Mouse (Mus musculus): Measurements from ENCODE around the gene Zdhhc5. TPM values are rescaled to one million over a fixed set of nuclear protein-coding genes. Genes with fewer than 3 reads are reported as not detected.

The Zdhhc5 gene
- polyA plus RNA-seq, 1 experiment = 59.6 TPM

DNA sequence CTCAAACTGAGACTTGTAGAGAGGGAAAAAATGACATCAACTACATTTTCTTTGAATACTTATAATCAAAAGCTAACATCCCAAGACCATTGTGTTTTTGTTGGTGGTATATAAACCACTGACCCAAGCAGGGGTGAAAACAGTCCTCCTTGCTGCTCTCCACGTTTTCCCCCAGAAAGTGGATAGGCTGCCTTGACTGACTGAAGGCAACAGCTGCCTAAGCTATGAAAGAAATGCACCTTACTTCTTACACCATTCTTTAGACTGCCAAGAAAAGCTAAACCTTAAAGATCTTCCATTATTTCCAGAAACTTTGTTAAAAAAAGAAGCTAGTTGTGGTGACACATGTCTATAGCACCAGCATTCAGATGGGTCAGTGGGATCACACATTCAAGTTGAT lies 68.8 kb downstream of the Zdhhc5 start:
- Histone ChIP-seq H3K36me3 (ENCODE audit: control insufficient read depth, insufficient read depth, low read length) (no peaks in the 10 kb centered on the region), H3K4me1 (ENCODE audit: control insufficient read depth, insufficient read depth, low read length) (peaks cover 27% of the 10 kb centered on the region), H3K4me3 (ENCODE audit: insufficient read depth, low read depth, low read length) (no peak overlapping the region), H3K27ac (ENCODE audit: insufficient read depth, low read depth, low read length) (no peak overlapping the region; the same call in 1 of the 2 replicates), H3K27me3 (replicated peaks; ENCODE audit: control insufficient read depth, insufficient read depth, low read length) (no peaks in the 10 kb centered on the region)
- no peak for DNase-seq
- WGBS = 15% methylated on average over 1 of the region's 1 CpGs
- TF ChIP-seq CTCF (conservative IDR thresholded peaks at IDR 0.05; ENCODE audit: insufficient read depth, insufficient read length, low read depth, low read length) (no peak), POLR2A (IDR thresholded peaks at IDR 0.05; ENCODE audit: low read depth, low read length) (no peak)

GRCm38 (mm10) chr2:84640833-84641232 lies 74.1 kb downstream of the Zdhhc5 start:
- Histone ChIP-seq H3K27ac (ENCODE audit: insufficient read depth, low read depth, low read length) (no peak overlapping the region), H3K27me3 (replicated peaks; ENCODE audit: control insufficient read depth, insufficient read depth, low read length) (no peaks in the 10 kb centered on the region), H3K36me3 (ENCODE audit: control insufficient read depth, insufficient read depth, low read length) (no peaks in the 10 kb centered on the region), H3K4me1 (ENCODE audit: control insufficient read depth, insufficient read depth, low read length) (peaks cover 44% of the 10 kb centered on the region), H3K4me3 (ENCODE audit: insufficient read depth, low read depth, low read length) (no peak overlapping the region)
- TF ChIP-seq CTCF (conservative IDR thresholded peaks at IDR 0.05; ENCODE audit: insufficient read depth, insufficient read length, low read depth, low read length) (no peak), POLR2A (IDR thresholded peaks at IDR 0.05; ENCODE audit: low read depth, low read length) (no peak)
- no peak for DNase-seq

- H3K4me1 ChIP-seq (ENCODE audit: control insufficient read depth, insufficient read depth, low read length) = peaks cover 56% of the 10 kb centered on the region
- peak; percentile 64 for DNase-seq
- 13% methylated on average over 5 of the region's 5 CpGs for WGBS
- TF ChIP-seq CTCF (conservative IDR thresholded peaks at IDR 0.05; ENCODE audit: insufficient read depth, insufficient read length, low read depth, low read length) (no peak), POLR2A (IDR thresholded peaks at IDR 0.05; ENCODE audit: low read depth, low read length) (no peak)
- H3K36me3 ChIP-seq (ENCODE audit: control insufficient read depth, insufficient read depth, low read length) = no peaks in the 10 kb centered on the region
- no peak overlapping the region for H3K4me3 ChIP-seq (ENCODE audit: insufficient read depth, low read depth, low read length)
- H3K27ac ChIP-seq (ENCODE audit: insufficient read depth, low read depth, low read length) = peak overlapping the region; percentile 94
- H3K27me3 ChIP-seq (replicated peaks; ENCODE audit: control insufficient read depth, insufficient read depth, low read length) = no peaks in the 10 kb centered on the region
Observed at GRCm38 (mm10) chr2:84638428-84639220, 76.4 kb downstream of the Zdhhc5 start.

Other genes with a start within 250 kb of the Zdhhc5 start
- 4.4 and 6.9 TPM in 2 replicates for gene Tfpi, start 238.4 kb downstream of the Zdhhc5 start, polyA plus RNA-seq (2012; rRNA removed)
- 53.2 and 58.7 TPM in 2 replicates for gene Ctnnd1, start 64.4 kb downstream of the Zdhhc5 start, polyA plus RNA-seq (2012; rRNA removed)
- 0.02 TPM in 1 of 2 replicates, not detected in the other for gene Btbd18, start 56.1 kb downstream of the Zdhhc5 start, polyA plus RNA-seq (2012; rRNA removed)
- 29.6 and 32.2 TPM in 2 replicates for gene Selenoh, start 44.4 kb downstream of the Zdhhc5 start, polyA plus RNA-seq (2012; rRNA removed)
- not detected in 2 replicates for gene Gm28635, start 37.1 kb downstream of the Zdhhc5 start, polyA plus RNA-seq (2012; rRNA removed)
- 7.8 and 9.3 TPM in 2 replicates for gene Med19, start 36.8 kb downstream of the Zdhhc5 start, polyA plus RNA-seq (2012; rRNA removed)
- 188 and 193 TPM in 2 replicates for gene Tmx2, start 36.0 kb downstream of the Zdhhc5 start, polyA plus RNA-seq (2012; rRNA removed)
- gene Clp1, start 12.2 kb upstream of the Zdhhc5 start, polyA plus RNA-seq (2012; rRNA removed) = 9.3 and 11.1 TPM in 2 replicates
- 0.46 and 0.48 TPM in 2 replicates for gene Ypel4, start 18.9 kb upstream of the Zdhhc5 start, polyA plus RNA-seq (2012; rRNA removed)
- 2.0 TPM in 2 replicates for gene Gm19426, start 28.5 kb upstream of the Zdhhc5 start, polyA plus RNA-seq (2012; rRNA removed)
- 232 and 288 TPM in 2 replicates for gene Serping1, start 60.3 kb upstream of the Zdhhc5 start, polyA plus RNA-seq (2012; rRNA removed)
- 18.1 and 24.1 TPM in 2 replicates for gene Ube2l6, start 83.6 kb upstream of the Zdhhc5 start, polyA plus RNA-seq (2012; rRNA removed)
- gene Smtnl1, start 107.5 kb upstream of the Zdhhc5 start, polyA plus RNA-seq (2012; rRNA removed) = 2.6 TPM in 1 of 2 replicates, not detected in the other
- gene Timm10, start 111.8 kb upstream of the Zdhhc5 start, polyA plus RNA-seq (2012; rRNA removed) = 62.2 and 90.3 TPM in 2 replicates
- 3.6 and 4.3 TPM in 2 replicates for gene Slc43a1, start 123.7 kb upstream of the Zdhhc5 start, polyA plus RNA-seq (2012; rRNA removed)
- gene Rtn4rl2, start 171.5 kb upstream of the Zdhhc5 start, polyA plus RNA-seq (2012; rRNA removed) = 1.4 and 1.5 TPM in 2 replicates
- 60.8 and 62.2 TPM in 2 replicates for gene Slc43a3, start 221.4 kb upstream of the Zdhhc5 start, polyA plus RNA-seq (2012; rRNA removed)